Mouse (Mus musculus): Measurements from ENCODE around the gene Gm7697. TPM values are rescaled to one million over a fixed set of nuclear protein-coding genes. Genes with fewer than 3 reads are reported as not detected.
"Not testable (repeated sequence)": the region's sequence is repeated elsewhere in the genome, so short reads cannot be mapped to it uniquely, and the experiment has no call there.

Gm7697 gene
- not detected in 2 replicates for polyA plus RNA-seq (2015; fragmentation: Nextera tagmentation; extraction: Ambion mirVana)

- not testable (repeated sequence) for H3K27ac ChIP-seq; H3K4me2 ChIP-seq; H3K36me3 ChIP-seq; H3K9me3 ChIP-seq (replicated peaks); H3K27me3 ChIP-seq; H3K4me3 ChIP-seq (replicated peaks); ATAC-seq (replicated peaks; ENCODE audit: low FRiP score); H3K9ac ChIP-seq; H3K4me1 ChIP-seq
- 92% methylated on average over 3 of the region's 3 CpGs for WGBS
These were observed at the start of gene Gm7697 for GRCm38 (mm10) chr8:69522876-69523275. TSS of gene Gm7697 (minus strand) at chr8:69522976.

GRCm38 (mm10) chr8:69551249-69551648 lies 28.5 kb upstream of the Gm7697 start:
- ATAC-seq (replicated peaks; ENCODE audit: low FRiP score); H3K36me3 ChIP-seq; H3K4me1 ChIP-seq; H3K27ac ChIP-seq; H3K4me3 ChIP-seq (replicated peaks); H3K27me3 ChIP-seq; H3K9ac ChIP-seq; H3K4me2 ChIP-seq; H3K9me3 ChIP-seq (replicated peaks): not testable (repeated sequence)
- WGBS = 55% methylated on average over 2 of the region's 2 CpGs

GRCm38 (mm10) chr8:69549556-69549955 lies 26.8 kb upstream of the Gm7697 start:
- H3K4me2 ChIP-seq; H3K4me1 ChIP-seq; H3K4me3 ChIP-seq (replicated peaks); ATAC-seq (replicated peaks; ENCODE audit: low FRiP score); H3K27ac ChIP-seq; H3K36me3 ChIP-seq; H3K27me3 ChIP-seq; H3K9ac ChIP-seq; H3K9me3 ChIP-seq (replicated peaks): not testable (repeated sequence)
- 16% methylated on average over 8 of the region's 8 CpGs for WGBS

GRCm38 (mm10) chr8:69548114-69548513 lies 25.3 kb upstream of the Gm7697 start:
- not testable (repeated sequence) for H3K9me3 ChIP-seq (replicated peaks); H3K4me2 ChIP-seq; H3K27ac ChIP-seq; H3K9ac ChIP-seq; H3K27me3 ChIP-seq; H3K4me1 ChIP-seq; ATAC-seq (replicated peaks; ENCODE audit: low FRiP score); H3K4me3 ChIP-seq (replicated peaks); H3K36me3 ChIP-seq
- 94% methylated on average over 3 of the region's 3 CpGs for WGBS

- not testable (repeated sequence) for H3K27ac ChIP-seq; H3K4me2 ChIP-seq; H3K9me3 ChIP-seq (replicated peaks); ATAC-seq (replicated peaks; ENCODE audit: low FRiP score); H3K4me3 ChIP-seq (replicated peaks); H3K27me3 ChIP-seq; H3K9ac ChIP-seq; H3K4me1 ChIP-seq; H3K36me3 ChIP-seq
- WGBS = 59% methylated on average over 7 of the region's 7 CpGs
These were observed 24.4 kb upstream of the Gm7697 start for GRCm38 (mm10) chr8:69547208-69547607.

- not testable (repeated sequence) for ATAC-seq (replicated peaks; ENCODE audit: low FRiP score); H3K4me2 ChIP-seq; H3K4me3 ChIP-seq (replicated peaks); H3K36me3 ChIP-seq; H3K27ac ChIP-seq; H3K4me1 ChIP-seq; H3K9ac ChIP-seq; H3K9me3 ChIP-seq (replicated peaks); H3K27me3 ChIP-seq
- 44% methylated on average over 1 of the region's 1 CpGs for WGBS
These were observed 22.2 kb upstream of the Gm7697 start for GRCm38 (mm10) chr8:69545020-69545419.

- H3K36me3 ChIP-seq; H3K27me3 ChIP-seq; H3K4me2 ChIP-seq; H3K4me3 ChIP-seq (replicated peaks); ATAC-seq (replicated peaks; ENCODE audit: low FRiP score); H3K9me3 ChIP-seq (replicated peaks); H3K9ac ChIP-seq; H3K27ac ChIP-seq; H3K4me1 ChIP-seq: not testable (repeated sequence)
- WGBS = 86% methylated on average over 13 of the region's 13 CpGs
These were observed 21.7 kb upstream of the Gm7697 start for GRCm38 (mm10) chr8:69544511-69544910.

GRCm38 (mm10) chr8:69543984-69544383 lies 21.2 kb upstream of the Gm7697 start:
- not testable (repeated sequence) for H3K4me2 ChIP-seq; H3K9me3 ChIP-seq (replicated peaks); H3K27me3 ChIP-seq; H3K9ac ChIP-seq; H3K4me3 ChIP-seq (replicated peaks); H3K27ac ChIP-seq; H3K4me1 ChIP-seq; H3K36me3 ChIP-seq
- WGBS = 91% methylated on average over 6 of the region's 6 CpGs
- 0 out of 2 replicates have a peak, but pooled peaks have one; percentile 15 for ATAC-seq (replicated peaks; ENCODE audit: low FRiP score)

GRCm38 (mm10) chr8:69540764-69541163 lies 18.0 kb upstream of the Gm7697 start:
- H3K27me3 ChIP-seq; H3K9me3 ChIP-seq (replicated peaks); H3K4me2 ChIP-seq; H3K36me3 ChIP-seq; H3K4me3 ChIP-seq (replicated peaks); H3K9ac ChIP-seq; H3K4me1 ChIP-seq; H3K27ac ChIP-seq; ATAC-seq (replicated peaks; ENCODE audit: low FRiP score): not testable (repeated sequence)
- 79% methylated on average over 7 of the region's 7 CpGs for WGBS

- 62% methylated on average over 1 of the region's 1 CpGs for WGBS
These were observed 17.6 kb upstream of the Gm7697 start for GRCm38 (mm10) chr8:69540331-69540730.

GRCm38 (mm10) chr8:69474946-69475345 lies 47.8 kb downstream of the Gm7697 start:
- not testable (repeated sequence) for ATAC-seq (replicated peaks; ENCODE audit: low FRiP score); H3K4me2 ChIP-seq; H3K9ac ChIP-seq; H3K27ac ChIP-seq; H3K4me3 ChIP-seq (replicated peaks); H3K4me1 ChIP-seq; H3K27me3 ChIP-seq; H3K36me3 ChIP-seq; H3K9me3 ChIP-seq (replicated peaks)
- 80% methylated on average over 3 of the region's 3 CpGs for WGBS

More at GRCm38 (mm10) chr8:69540331-69540730, 17.6 kb upstream of the Gm7697 start:
- not testable (repeated sequence) for ATAC-seq (replicated peaks; ENCODE audit: low FRiP score); H3K4me3 ChIP-seq (replicated peaks); H3K36me3 ChIP-seq; H3K9ac ChIP-seq; H3K4me1 ChIP-seq; H3K27ac ChIP-seq; H3K4me2 ChIP-seq; H3K27me3 ChIP-seq; H3K9me3 ChIP-seq (replicated peaks)

GRCm38 (mm10) chr8:69453465-69453864 lies 69.3 kb downstream of the Gm7697 start, which contains the start of gene Gm9495:
TSS of gene Gm9495 (minus strand) at chr8:69453565.
- H3K4me2 ChIP-seq; H3K4me3 ChIP-seq (replicated peaks): not testable (repeated sequence)

More at GRCm38 (mm10) chr8:69453465-69453864, 69.3 kb downstream of the Gm7697 start, which contains the start of gene Gm9495:
- not testable (repeated sequence) for H3K9ac ChIP-seq; H3K9me3 ChIP-seq (replicated peaks); H3K27me3 ChIP-seq; ATAC-seq (replicated peaks; ENCODE audit: low FRiP score); H3K4me1 ChIP-seq; H3K36me3 ChIP-seq; H3K27ac ChIP-seq
- WGBS = 96% methylated on average over 2 of the region's 3 CpGs

Data from kidney, embryonic 15.5 days (tissue).